Mouse (Mus musculus): ENCODE measurements around the gene Sarnp.
"Not testable (repeated sequence)": the region's sequence is repeated elsewhere in the genome, so short reads cannot be mapped to it uniquely, and the experiment has no call there.

The Sarnp gene

DNA sequence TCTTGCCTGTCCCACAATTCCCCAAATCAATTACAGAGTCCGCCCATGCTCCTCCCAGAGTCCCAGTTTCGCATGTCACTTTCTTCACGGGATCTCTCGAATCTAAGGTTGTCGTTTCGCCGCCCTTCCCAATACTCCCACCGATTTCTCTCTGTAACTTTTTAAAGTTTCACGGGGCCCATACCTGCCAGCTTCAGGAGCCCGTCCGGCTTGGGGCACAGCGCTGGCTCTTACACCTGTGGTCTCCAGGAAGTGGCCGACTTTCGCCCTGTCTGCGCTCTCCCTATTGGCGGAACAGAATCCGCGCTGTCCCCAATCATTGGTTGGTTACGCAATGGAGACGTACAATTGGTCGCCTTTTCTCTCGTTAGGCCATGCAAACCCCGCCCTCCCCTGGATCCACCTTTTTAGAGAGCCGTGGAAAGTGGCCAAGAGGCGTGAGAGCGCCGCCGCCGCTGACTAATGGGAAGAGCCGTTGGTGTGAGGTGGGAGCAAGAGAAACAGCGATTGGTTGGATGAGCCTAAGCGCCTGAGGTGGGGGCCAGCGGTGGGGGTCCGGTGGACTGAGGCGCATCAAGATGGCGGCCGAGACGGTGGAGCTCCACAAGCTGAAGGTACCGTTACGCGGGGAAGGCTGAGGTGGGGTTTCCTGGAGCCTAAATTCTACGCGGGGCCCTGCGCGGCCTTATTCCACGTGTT is 4.4 kb downstream of the Sarnp start, which contains the start of gene Ormdl2:
TSS of gene Ormdl2 (minus strand) at position 288 of the 699 bp plus-strand sequence.
- peak; percentile 99 for DNase-seq

DNA sequence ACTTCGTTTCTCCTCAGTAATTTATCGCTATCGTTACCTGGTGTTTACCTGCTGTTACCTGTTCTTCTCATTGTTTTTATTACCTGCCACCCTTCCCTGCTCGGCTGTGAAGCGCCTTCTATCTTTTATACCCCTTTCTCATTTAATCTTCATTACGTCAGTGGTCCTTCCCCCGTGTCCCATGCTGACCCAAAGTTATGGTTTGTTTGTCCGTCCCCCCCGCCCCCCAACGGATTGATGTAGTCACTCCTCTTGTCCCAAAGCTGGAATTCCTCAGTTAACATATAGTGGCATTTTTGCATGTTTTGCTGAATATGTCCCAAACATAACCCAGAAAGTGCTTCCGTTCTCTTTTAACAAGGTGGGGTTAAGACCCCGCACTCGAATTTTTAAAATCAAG is 5.0 kb downstream of the Sarnp start:
- no peak for DNase-seq

GRCm38 (mm10) chr10:128823087-128823486 is 6.0 kb downstream of the Sarnp start:
- not testable (repeated sequence) for DNase-seq

- DNase-seq, result no peak
Observed at GRCm38 (mm10) chr10:128823821-128824220, 6.7 kb downstream of the Sarnp start.

- DNase-seq, result no peak
Observed at GRCm38 (mm10) chr10:128837400-128837799, 20.3 kb downstream of the Sarnp start.

- no peak for DNase-seq
Observed at GRCm38 (mm10) chr10:128839434-128839833, 22.3 kb downstream of the Sarnp start.

DNA sequence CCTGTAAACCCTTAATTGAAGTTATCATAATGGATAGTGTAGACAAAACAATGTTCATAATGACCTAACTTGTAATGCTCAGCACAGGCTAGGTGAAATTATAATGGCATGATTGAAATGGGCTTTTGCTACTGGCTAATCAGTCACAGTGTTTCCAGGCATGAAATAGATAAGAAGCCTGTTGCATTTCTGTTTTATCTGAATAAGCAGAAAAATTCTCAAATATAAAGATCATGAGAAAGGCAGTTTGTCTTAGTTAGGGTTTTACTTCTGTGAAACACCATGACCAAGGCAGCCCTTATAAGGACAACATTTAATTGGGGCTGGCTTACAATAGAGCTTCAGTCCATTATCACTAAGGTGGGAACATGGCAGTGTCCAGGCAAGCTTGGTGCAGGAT is 23.5 kb downstream of the Sarnp start:
- no peak for DNase-seq

DNA sequence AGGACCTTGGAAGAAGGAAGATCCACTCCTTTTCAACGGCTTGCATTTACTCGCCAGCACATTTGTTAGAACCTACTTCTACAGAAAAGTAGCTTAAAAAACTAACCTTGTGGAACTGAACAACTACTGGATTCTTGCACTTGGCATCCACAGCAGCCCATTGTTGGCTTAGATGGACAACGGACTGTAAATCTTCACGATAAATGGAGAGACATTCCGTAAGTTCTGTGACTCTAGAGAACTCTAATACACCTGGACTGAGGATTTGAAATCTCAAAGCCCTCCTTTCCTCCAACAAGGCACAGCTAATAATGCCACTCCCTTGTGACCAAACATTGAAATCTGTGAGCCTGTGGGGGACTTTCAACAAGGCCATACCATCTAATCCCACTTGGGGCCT is 26.1 kb downstream of the Sarnp start:
- no peak for DNase-seq

- no peak for DNase-seq
Observed at GRCm38 (mm10) chr10:128845516-128845915, 28.4 kb downstream of the Sarnp start.

GRCm38 (mm10) chr10:128846664-128847063 is 29.5 kb downstream of the Sarnp start:
- no peak for DNase-seq

DNA sequence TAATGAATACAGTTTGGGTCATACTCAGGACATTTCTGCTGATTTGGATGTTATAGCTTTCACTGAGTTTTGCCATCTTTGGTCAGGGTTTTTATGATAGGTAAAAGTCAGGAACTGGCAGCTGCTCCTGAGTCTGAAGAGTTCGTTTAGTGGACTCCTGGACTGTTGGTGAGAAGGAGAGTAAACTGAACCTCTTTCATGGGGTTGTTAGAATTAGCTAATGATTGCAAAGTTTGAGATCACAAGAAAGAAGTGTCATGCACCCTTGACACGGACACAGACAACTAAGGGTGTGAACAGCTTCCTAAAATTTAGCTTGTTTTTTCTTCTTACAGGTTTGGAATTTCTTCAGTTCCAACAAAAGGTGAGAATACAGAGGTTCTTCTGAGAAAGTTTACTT is 31.3 kb downstream of the Sarnp start:
- DNase-seq, result no peak

- DNase-seq, result no peak
Observed at GRCm38 (mm10) chr10:128850339-128850738, 33.2 kb downstream of the Sarnp start.

- no peak for DNase-seq
Observed at GRCm38 (mm10) chr10:128861176-128861575, 44.0 kb downstream of the Sarnp start.

GRCm38 (mm10) chr10:128866042-128866441 is 48.9 kb downstream of the Sarnp start:
- DNase-seq, result no peak

- no peak for DNase-seq
Observed at GRCm38 (mm10) chr10:128866518-128866917, 49.4 kb downstream of the Sarnp start.

- no peak for DNase-seq
Observed at GRCm38 (mm10) chr10:128870341-128870740, 53.2 kb downstream of the Sarnp start.

DNA sequence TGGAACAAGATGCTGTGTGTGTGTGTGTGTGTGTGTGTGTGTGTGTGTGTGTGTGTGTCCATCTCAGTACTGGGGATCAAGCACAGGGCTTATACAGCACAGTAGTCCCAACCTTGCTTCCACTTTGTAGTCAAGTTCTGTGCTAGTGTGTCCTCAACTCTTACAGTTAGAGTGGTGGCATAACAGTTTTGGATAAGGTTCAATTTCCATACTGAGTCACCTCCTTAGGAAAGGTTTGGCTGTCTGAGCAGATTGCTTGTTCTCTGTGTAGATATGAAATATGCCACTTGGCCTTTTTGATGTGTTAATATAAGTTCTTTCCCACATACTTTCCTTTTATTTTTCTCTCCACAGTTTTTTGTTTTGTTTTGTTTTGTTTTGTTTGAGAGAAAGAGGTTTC is 61.2 kb downstream of the Sarnp start:
- DNase-seq, result no peak

GRCm38 (mm10) chr10:128878811-128879210 is 61.7 kb downstream of the Sarnp start:
- DNase-seq, result no peak

DNA sequence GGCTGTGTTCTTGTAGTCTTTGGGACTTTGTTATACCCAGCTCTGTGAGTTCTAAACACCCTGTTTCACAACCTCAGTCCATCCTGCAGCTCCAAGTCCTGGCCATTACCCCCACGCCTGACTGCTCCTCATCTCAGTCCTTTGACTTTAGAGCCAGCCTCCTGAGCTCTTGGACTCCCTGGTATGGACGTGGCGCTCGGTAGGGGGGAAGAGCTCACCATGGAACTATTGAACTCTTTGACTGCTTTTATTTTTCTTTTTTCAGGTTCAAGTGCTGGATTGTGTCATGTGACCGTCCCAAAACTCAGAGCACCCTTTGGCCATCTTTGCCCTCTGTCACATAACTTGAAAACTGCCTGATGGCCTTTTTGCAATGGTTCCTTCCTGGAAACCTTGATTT is 64.9 kb downstream of the Sarnp start:
- no peak for DNase-seq

GRCm38 (mm10) chr10:128888941-128889827 is 72.1 kb downstream of the Sarnp start:
- no peak for DNase-seq

GRCm38 (mm10) chr10:128889846-128890245 is 72.7 kb downstream of the Sarnp start:
- DNase-seq, result no peak

GRCm38 (mm10) chr10:128890383-128891295 is 73.5 kb downstream of the Sarnp start:
- no peak for DNase-seq
